Mouse (Mus musculus) lung, postnatal 0 days (tissue): ENCODE data around the gene Gm6377. TPM values are rescaled to one million over a fixed set of nuclear protein-coding genes. Genes with fewer than 3 reads are reported as not detected.

Experiments used
- ATAC-seq: fragments of 200-750 bp; cut with Nextera tagmentation; 2 replicates; pipeline ENCODE4 v1.8.0; 2017; ENCODE audit warnings: moderate library complexity
- DNase-seq: peaks from one replicate; pipeline ENCODE4 v3.0.0-alpha.2; 2016; ENCODE audit warnings: low spot score
- H3K27ac ChIP-seq: fragments of 300-500 bp; sonication (generic); 2 replicates; pipeline ENCODE4 v1.5.1; 2014; ENCODE audit warnings: antibody characterized with exemption, mild to moderate bottlenecking, low read length, mixed read lengths
- H3K27me3 ChIP-seq: fragments of 300-500 bp; sonication (generic); replicated peaks from 2 replicates; pipeline ENCODE4 v1.6.1; 2014; ENCODE audit warnings: low read length, mixed read lengths; ENCODE audit not compliant: insufficient read depth
- H3K36me3 ChIP-seq: fragments of 300-500 bp; sonication (generic); 2 replicates; pipeline ENCODE4 v1.6.1; 2014; ENCODE audit warnings: low read length, mixed read lengths; ENCODE audit not compliant: insufficient read depth
- H3K4me1 ChIP-seq: fragments of 300-500 bp; sonication (generic); 2 replicates; pipeline ENCODE4 v1.6.1; 2014; ENCODE audit warnings: antibody characterized with exemption, low read depth, low read length, mixed read lengths; ENCODE audit not compliant: insufficient read depth
- H3K4me2 ChIP-seq: fragments of 300-500 bp; sonication (generic); replicated peaks from 2 replicates; pipeline ENCODE4 v1.6.1; 2014; ENCODE audit warnings: low read depth, mild to moderate bottlenecking, low read length, moderate library complexity, mixed read lengths
- H3K4me3 ChIP-seq: fragments of 300-500 bp; sonication (generic); 2 replicates; pipeline ENCODE4 v1.5.1; 2014; ENCODE audit warnings: low read depth, low read length
- H3K9ac ChIP-seq: fragments of 300-500 bp; sonication (generic); replicated peaks from 2 replicates; pipeline ENCODE4 v1.6.1; 2014; ENCODE audit warnings: low read depth, mild to moderate bottlenecking
- H3K9me3 ChIP-seq: fragments of 300-500 bp; sonication (generic); 2 replicates; pipeline ENCODE4 v1.6.1; 2016; ENCODE audit warnings: low read length, mixed read lengths
- CTCF ChIP-seq: IDR thresholded peaks from 2 replicates; pipeline ENCODE4 v1.5.1; 2016; ENCODE audit warnings: antibody characterized with exemption, mild to moderate bottlenecking
- EP300 ChIP-seq: IDR thresholded peaks from 2 replicates; pipeline ENCODE4 v1.6.1; 2016; ENCODE audit warnings: antibody characterized with exemption, mild to moderate bottlenecking, control low read depth
- WGBS: fragments of 180-500 bp; shearing (Covaris S2); extraction: QIAGEN DNeasy Blood & Tissue Kit; methylation state at CpG from one replicate; pipeline ENCODE4 v1.1.7; 2014; 5-methylcytosine and 5-hydroxymethylcytosine counted together
- polyA plus RNA-seq: library from polyadenylated mRNA; unstranded; fragments of >200 nt; fragmentation: Nextera tagmentation; extraction: Ambion mirVana; gene quantifications from 2 replicates; pipeline ENCODE4 v1.2.1, GENCODE M21; 2015

The Gm6377 gene
- polyA plus RNA-seq, 1 experiment from 2014 or later = 0.47 TPM

DNA sequence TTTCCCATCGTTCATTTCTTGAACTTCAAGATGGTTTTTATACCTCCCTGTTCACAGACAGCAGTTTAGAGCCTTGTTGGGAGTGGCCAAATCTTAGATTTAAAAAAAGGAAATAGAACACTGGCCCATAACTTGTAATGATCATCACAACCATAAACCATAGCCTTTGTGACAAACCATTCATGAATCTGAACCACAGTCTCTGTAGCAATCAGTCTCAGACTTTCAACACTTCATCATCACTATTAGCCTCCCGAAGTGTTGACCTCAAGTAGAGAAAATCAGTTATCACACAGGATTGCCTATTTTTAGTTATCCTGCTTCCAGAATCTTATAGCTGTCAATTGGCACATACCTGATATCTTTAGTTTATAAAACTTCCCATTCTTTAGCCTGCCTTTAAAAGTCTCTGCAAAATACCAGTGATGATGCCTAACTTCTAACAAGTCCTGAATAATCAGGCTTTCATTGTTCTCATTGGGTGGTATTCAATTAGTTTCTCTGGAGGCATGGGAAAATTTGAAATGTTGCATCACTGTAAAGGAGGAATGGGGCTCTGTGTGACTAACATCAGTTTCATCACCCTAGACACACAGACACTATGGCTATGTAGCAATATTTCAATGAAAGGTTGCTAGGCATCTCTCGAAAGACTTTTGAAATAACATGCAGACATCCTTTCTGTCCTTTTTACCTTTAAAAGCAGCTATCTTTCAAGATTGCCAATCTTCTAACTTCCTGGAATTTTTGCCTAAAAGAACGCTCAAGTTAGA, 11.7 kb upstream of the Gm6377 start:
- Histone ChIP-seq H3K9ac (no peak overlapping the region), H3K36me3 (no peaks in the 10 kb centered on the region), H3K9me3 (no peaks in the 10 kb centered on the region), H3K4me3 (no peak overlapping the region), H3K27ac (no peak overlapping the region), H3K27me3 (no peaks in the 10 kb centered on the region), H3K4me2 (no peak overlapping the region), H3K4me1 (no peaks in the 10 kb centered on the region)
- WGBS = 74% methylated on average over 4 of the region's 4 CpGs
- TF ChIP-seq CTCF (no peak), EP300 (no peak)
- DNase-seq = no peak
- ATAC-seq = no peak

- DNase-seq (no peak), ATAC-seq (no peak)
- H3K27ac ChIP-seq = no peak overlapping the region
- whole genome bisulfite sequencing = 81% methylated on average over 4 of the region's 4 CpGs
- H3K36me3 ChIP-seq = no peaks in the 10 kb centered on the region
- no peaks in the 10 kb centered on the region for H3K4me1 ChIP-seq
- no peak for TF ChIP-seq CTCF
- TF ChIP-seq EP300 = no peak
- no peaks in the 10 kb centered on the region for H3K9me3 ChIP-seq
- no peak overlapping the region for H3K4me3 ChIP-seq
- no peak overlapping the region for H3K9ac ChIP-seq
- H3K4me2 ChIP-seq = no peak overlapping the region
- H3K27me3 ChIP-seq = no peaks in the 10 kb centered on the region
These were observed 6.9 kb upstream of the Gm6377 start for GRCm38 (mm10) chrX:109189607-109190006.

- Histone ChIP-seq H3K9ac (no peak overlapping the region), H3K36me3 (no peaks in the 10 kb centered on the region), H3K27ac (peak overlapping the region; percentile 75), H3K4me3 (no peak overlapping the region), H3K4me1 (no peaks in the 10 kb centered on the region), H3K9me3 (no peaks in the 10 kb centered on the region), H3K27me3 (no peaks in the 10 kb centered on the region), H3K4me2 (no peak overlapping the region)
- peak; percentile 95 for ATAC-seq
- DNase-seq = peak; percentile 39
- WGBS = 36% methylated on average over 4 of the region's 4 CpGs
- TF ChIP-seq CTCF = no peak
- 0 out of 2 replicates have a peak, but pooled peaks have one; percentile 10 for TF ChIP-seq EP300
These were observed 5.6 kb upstream of the Gm6377 start for GRCm38 (mm10) chrX:109190969-109191368.

- Histone ChIP-seq H3K9me3 (no peaks in the 10 kb centered on the region), H3K4me3 (no peak overlapping the region), H3K4me2 (no peak overlapping the region), H3K9ac (no peak overlapping the region), H3K36me3 (no peaks in the 10 kb centered on the region), H3K27ac (peak overlapping the region; percentile 75), H3K27me3 (no peaks in the 10 kb centered on the region), H3K4me1 (no peaks in the 10 kb centered on the region)
- TF ChIP-seq CTCF = no peak
- peak; percentile 25; the same call in 1 of the 2 replicates for TF ChIP-seq EP300
- DNase-seq (peak; percentile 53), ATAC-seq (peak; percentile 83)
- WGBS = 39% methylated on average over 4 of the region's 4 CpGs
These were observed 5.1 kb upstream of the Gm6377 start for GRCm38 (mm10) chrX:109191436-109191835.

DNA sequence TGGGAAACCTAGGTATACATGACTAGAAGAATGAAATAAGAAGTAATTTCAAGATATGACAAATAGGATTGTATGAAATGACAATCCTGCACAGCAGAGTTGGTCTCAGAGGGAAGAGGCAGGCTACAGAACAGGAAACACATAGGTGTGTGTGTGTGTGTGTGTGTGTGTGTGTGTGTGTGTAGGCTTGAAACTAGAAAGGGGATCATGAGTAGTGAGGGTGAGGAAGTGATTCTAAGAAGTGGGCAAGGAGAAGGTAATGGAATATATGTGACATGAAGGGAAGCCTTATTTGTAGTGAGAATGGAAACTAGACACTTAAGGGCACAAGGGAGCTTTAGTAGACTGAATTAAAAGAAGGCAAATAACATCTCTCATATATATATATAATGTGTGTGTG, 11.3 kb downstream of the Gm6377 start:
- no peak for TF ChIP-seq EP300
- TF ChIP-seq CTCF = no peak
- no peaks in the 10 kb centered on the region for H3K9me3 ChIP-seq
- H3K9ac ChIP-seq = no peak overlapping the region
- no peaks in the 10 kb centered on the region for H3K36me3 ChIP-seq
- no peaks in the 10 kb centered on the region for H3K4me1 ChIP-seq
- DNase-seq (no peak), ATAC-seq (no peak)
- no peak overlapping the region for H3K4me3 ChIP-seq
- H3K27me3 ChIP-seq = no peaks in the 10 kb centered on the region
- H3K4me2 ChIP-seq = no peak overlapping the region
- H3K27ac ChIP-seq = no peak overlapping the region

DNA sequence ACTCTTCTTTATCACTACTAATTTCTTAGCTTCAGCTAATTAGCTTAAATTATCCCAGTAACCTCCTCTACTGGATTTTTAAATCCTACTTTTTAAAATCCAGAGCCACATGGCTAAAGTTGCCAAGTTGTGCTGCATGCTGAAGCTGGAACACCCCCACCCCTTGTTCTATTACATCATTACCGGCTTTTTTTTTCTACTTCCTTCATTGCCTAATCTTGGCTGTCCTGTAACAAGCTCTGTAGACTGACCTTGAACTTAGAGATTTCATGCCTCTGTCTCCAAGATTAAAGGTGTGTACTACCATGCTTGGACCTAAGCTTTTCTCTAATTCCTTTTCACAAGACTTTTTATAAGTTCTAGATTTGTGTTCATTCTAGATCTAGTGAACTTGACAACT, 32.2 kb downstream of the Gm6377 start:
- TF ChIP-seq CTCF (no peak), EP300 (no peak)
- no peak for DNase-seq
- no peak for ATAC-seq
- H3K27me3 ChIP-seq = no peaks in the 10 kb centered on the region
- no peaks in the 10 kb centered on the region for H3K36me3 ChIP-seq
- H3K4me1 ChIP-seq = no peaks in the 10 kb centered on the region
- no peak overlapping the region for H3K4me2 ChIP-seq
- no peak overlapping the region for H3K9ac ChIP-seq
- no peak overlapping the region for H3K27ac ChIP-seq
- H3K9me3 ChIP-seq = no peaks in the 10 kb centered on the region
- no peak overlapping the region for H3K4me3 ChIP-seq
- WGBS = 85% methylated on average over 1 of the region's 1 CpGs
